Mouse (Mus musculus) skeletal muscle tissue, adult 2 months (tissue): ENCODE results near the gene Nxpe5.

Experiments
- DNase-seq: peaks from one replicate; pipeline ENCODE4 v3.0.0-alpha.2; 2012; ENCODE audit warnings: low read depth, low spot score

Nxpe5 gene

DNA sequence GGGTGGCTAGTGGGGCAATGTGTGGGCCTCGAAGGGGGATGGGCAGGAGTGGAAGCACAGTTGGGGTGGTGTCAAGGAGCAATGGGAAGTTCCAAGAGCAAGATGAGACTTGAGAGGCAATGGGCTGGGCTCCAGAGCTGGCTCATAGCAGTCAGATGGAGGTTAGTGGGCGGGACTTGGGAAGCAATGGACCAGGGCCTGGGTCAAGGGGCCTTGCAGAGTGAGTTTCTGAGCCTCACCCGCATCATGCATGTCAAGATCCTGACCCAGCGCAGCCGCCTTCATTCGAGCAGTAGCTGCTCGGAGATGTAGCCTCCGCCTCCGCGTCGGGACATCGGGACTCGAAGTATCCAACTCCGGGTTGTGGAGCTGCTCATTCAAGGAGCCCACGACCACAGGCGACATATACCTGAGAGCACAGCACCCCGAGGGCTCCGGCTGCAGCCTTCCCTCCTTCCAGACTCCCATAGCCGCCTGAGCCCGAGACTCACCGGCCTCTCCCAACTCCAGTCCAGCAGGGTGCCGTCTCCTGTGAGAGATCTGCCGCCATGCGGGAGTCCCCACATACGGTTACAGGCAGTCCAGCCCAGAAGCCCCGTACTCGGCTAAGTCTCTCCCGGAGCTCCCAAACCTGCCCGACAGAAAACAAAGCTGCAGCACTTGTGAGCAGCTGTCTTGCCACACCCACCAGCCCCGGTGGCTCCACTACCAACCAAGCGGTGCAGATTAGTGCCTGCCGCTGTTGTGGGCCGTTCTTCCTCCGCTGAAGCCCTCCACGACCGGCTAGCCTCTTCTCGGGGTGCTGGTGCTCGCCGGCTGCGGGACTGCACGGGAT is 49.7 kb downstream of the Nxpe5 start:
- DNase-seq = no peak

DNA sequence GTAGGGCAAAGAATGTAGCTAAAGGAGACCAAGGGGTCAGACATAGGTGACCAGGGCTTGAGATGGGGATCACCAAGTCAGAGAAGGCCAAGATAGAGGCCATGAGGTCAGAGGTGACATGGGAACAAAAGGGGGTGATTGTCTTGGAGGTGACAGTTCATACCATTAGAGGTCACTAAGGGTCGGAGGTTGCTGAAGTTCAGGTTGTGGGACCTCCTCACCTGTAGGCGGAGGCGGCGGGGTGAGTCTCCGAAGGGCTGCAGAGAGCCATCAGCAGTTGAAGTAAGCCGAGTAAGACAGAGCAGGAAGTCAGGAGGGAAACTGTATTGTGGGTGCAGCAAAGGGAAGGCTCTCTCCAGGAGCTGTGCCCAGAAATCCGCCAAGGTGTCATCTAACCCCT is 52.3 kb downstream of the Nxpe5 start:
- DNase-seq = no peak

DNA sequence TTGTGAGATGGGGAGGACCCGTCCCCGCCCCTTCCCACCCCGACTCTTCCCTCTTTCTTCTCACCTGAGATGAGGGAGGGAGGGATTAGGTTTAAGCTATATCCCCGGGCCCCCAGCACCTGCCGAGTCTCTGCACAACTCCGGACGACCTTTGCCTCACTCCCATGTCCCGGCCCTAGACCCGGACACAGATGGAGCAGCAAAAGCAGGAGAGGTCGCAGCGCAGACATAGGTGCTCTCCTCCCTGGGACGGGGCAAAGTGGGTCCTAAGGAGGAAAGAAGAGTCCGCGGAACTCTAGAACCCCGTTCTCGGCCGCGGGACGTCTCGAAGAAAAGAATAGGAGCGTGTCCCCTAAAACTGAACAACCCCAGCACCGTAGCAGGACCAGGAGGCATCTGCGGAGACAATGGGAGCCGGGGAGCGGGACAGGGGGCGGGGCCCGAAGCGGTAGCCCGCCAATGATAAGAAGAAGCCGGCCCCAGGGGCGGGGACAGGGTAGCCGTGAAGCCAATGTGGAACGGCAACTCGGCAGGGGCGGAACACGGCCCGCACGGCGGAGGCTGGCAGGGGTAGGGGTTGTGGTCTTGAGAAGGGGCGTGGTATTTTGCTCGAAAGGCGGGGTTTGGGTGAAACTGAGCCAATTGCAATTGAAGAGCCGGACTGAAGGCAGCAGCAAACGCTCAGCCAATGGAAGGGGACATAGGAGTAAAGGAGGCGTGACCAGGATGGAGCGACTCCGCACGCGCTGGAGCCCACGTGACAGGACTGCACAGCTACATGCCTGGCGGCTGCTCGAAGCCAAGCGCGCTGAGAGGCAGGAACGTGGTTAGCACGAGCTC is 54.1 kb downstream of the Nxpe5 start, which contains the start of the genes Gm43720, Gpc2 and Stag3:
Gm43720 (minus strand) TSS at position 374 of the 840 bp plus-strand sequence.
Gpc2 (minus strand) TSS at position 421 of the 840 bp plus-strand sequence.
Stag3 (plus strand) TSS at position 656 of the 840 bp plus-strand sequence.
- peak; percentile 77 for DNase-seq

DNA sequence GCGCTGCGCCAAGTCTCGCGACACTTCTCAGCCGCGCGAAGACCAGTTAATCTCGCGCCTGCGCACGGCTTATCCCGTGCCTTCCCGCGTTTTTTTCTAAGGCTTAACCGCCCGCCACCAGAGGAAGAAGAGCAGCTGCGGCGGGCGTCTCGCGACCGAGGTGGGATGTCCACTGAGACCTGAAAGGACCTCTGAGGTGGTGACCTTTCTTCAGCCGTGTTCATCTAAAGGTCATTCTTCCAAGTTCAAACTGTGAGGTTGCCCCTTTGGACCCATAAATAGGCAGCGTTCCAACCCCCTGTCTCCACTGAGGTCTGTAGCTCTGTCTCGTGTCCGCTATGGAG is 54.7 kb downstream of the Nxpe5 start:
- DNase-seq = no peak

DNA sequence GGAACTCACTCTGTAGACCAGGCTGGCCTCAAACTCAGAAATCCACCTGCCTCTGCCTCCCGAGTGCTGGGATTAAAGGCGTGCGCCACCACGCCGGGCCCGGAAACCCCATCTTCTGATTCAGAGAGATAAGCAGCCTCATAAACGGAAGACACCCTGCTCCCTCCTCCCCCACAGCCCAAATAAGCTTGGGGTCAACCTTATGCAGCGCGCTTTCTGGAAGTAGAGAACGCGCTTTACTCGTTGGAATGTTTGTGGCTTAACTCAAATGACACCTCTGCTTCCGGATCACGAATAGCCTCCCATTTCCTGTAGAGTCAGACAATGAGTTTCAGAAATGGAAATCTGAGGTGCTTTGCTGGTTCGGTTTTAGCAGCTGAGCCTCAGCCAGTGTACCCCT is 55.1 kb downstream of the Nxpe5 start:
- DNase-seq = no peak

DNA sequence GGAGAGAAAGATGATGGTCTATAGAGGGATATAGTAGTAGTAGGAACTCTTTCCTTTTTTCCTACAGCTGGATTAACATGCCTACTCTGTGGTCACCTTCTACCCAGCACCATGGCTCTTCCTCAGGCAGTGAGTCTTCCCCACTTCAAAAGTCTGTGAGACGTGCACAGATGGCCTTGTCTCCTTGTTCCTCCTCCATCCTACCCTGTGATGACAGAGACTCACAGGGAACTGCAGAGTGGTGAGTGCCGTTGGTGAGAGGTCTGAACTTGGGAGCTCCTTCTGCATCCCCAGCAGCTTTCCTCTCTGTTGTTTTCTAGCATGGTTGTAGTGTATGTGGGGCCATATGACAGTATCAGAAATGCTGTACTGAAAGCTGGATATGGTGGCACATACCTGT is 56.1 kb downstream of the Nxpe5 start:
- no peak for DNase-seq

DNA sequence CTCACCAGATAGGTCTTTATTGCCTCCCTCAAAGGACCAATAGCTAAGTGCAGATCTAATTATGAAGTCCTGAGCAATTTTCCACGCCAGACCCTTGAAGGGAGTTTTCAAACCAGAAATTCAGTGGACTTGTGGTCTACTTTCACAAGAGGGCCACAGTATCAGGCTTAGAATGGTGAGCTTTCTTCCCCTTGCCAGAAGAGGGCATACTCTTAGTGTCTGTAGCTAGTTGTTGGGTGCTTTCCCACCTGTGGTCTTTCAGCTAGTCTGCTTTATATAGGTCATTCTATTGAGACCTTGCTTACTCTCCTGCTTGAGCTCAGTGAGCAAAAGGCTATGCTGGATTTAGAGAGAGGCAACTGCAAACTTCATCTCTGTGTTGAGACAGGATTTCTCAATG is 57.8 kb downstream of the Nxpe5 start:
- DNase-seq = no peak

DNA sequence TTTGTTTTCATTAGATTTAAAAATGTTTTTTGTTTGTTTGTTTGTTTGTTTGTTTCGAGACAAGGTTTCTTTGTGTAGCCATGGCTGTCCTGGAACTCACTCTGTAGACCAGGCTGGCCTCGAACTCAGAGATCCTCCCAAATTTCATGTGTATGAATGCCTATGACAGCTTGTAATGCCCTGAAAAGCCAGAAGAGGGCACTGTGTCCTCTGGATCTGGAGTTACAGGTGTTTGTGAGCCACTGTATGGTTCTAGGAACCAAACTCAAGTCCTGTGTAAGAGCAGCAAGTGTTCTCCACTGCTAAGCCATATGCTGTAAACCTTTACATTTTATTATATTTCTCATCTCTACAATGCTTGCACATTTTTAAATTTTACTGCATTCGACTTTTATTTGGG is 62.2 kb downstream of the Nxpe5 start:
- DNase-seq = no peak

DNA sequence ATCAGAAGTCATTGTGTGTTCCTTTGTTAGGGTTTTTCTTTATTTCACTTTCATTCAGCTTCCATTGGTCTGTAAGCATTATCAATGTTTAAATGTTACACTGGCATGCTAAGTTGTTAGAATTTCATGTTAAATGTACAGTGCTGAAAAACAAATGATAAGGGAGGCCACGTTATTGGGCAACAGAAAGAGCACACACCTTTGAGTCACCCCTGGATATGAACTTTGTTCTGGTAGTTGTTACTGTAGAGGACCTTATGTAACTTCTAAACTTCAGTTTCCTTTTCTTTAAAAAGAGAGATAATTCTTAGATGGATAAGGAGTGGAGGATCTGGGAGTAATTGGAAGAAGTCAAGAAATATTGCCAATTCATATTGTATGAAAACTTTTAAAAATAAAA is 65.9 kb downstream of the Nxpe5 start:
- no peak for DNase-seq

DNA sequence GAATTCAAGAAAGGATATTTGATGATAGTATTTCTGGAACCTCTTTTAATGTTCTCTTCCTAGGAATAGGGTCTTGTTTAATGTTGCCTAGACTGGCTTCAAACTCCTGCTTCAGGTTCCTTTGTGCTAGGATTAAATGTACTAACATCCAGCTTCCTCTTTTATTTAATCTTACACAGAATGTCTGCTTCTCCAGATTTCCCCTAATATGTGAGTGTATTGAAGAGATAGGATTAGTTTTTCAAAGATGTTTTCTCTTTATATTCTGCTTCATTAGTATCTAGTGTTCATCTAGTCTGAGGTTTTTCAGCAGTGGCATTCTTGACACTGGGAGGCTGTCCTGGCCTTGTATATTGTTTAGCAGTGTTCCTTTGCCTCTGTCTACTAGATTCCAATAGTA is 68.5 kb downstream of the Nxpe5 start:
- no peak for DNase-seq

DNA sequence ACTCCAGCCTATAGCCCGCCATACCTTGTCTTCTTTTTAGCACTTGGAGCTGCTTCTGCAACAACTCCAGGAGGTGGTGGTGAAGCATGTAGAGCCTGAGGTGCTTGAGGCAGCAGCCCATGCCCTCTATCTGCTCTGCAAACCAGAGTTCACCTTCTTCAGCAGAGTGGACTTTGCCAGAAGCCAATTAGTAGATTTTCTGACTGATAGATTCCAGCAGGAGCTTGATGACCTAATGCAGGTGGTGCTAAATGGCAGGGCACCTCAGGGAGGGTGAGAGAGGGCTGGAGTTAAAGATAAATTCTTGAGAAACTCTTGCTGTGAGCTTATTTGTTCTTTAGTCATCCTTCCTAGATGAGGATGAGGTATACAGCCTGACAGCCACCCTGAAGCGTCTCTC is 73.9 kb downstream of the Nxpe5 start:
- DNase-seq = no peak
